Mouse (Mus musculus) heart, postnatal 0 days (tissue): ENCODE results near the gene Ttc34.

Experiments
- CTCF ChIP-seq: IDR thresholded peaks from 2 replicates; pipeline ENCODE4 v1.5.1; 2016; ENCODE audit warnings: antibody characterized with exemption, control low read depth, low read depth
- EP300 ChIP-seq: IDR thresholded peaks from 2 replicates; pipeline ENCODE4 v1.6.1; 2016; ENCODE audit warnings: antibody characterized with exemption, low read depth

DNA sequence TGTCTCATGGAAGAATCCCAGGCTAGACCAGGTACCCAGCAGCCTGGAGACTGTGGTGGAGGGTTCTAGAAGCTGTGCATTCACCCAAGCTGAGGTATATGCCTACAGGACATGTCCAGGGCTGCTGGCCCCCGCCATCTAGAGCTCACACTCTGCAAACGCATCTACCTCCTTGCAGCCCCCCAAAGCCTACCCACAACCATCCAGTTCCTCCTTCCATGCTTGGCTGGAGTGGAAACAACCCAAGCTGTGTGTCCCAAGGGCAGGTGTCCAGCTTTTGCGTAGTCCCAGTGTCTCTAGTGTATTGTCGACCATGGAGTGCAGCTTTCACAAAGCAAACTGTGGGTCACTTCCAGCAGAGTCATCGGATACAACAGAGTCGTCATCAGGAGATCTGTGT, 30.0 kb downstream of the Ttc34 start:
- TF ChIP-seq EP300 (no peak), CTCF (no peak)
